Mouse (Mus musculus) c-Kit-positive CD71-positive TER-119-negative erythroid progenitor cells, embryonic 14.5 days (primary cell): ENCODE results near the gene Afg3l1.
"Not testable (repeated sequence)": the region's sequence is repeated elsewhere in the genome, so short reads cannot be mapped to it uniquely, and the experiment has no call there.

Source experiments
- DNase-seq: peaks from one replicate; pipeline ENCODE4 v3.0.0-alpha.2; 2013; ENCODE audit warnings: low read depth

Afg3l1 gene

DNA sequence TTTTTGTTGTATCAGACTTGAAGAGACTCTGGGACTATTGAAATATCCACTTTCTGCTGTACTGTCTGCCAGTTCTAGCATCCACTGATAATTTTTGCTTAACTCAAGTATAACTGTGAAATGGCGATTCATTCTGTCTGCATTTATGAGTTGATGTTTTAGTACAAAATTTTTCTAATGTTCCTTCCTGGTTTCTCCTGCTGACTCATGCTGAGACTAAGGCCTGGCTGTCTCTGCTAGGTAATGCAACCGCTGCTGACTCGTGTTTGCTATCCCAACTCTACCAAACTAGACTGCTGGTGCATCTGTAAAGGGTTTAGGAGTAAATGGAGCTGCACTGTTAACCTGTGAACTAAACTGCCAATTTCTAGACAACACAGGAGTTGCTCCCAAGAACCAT, 10.2 kb upstream of the Afg3l1 start:
- no peak for DNase-seq

GRCm38 (mm10) chr8:123472991-123473390, 4.7 kb upstream of the Afg3l1 start:
- DNase-seq, result not testable (repeated sequence)

- DNase-seq, result not testable (repeated sequence)
These were observed 3.2 kb upstream of the Afg3l1 start for GRCm38 (mm10) chr8:123474549-123474948.

DNA sequence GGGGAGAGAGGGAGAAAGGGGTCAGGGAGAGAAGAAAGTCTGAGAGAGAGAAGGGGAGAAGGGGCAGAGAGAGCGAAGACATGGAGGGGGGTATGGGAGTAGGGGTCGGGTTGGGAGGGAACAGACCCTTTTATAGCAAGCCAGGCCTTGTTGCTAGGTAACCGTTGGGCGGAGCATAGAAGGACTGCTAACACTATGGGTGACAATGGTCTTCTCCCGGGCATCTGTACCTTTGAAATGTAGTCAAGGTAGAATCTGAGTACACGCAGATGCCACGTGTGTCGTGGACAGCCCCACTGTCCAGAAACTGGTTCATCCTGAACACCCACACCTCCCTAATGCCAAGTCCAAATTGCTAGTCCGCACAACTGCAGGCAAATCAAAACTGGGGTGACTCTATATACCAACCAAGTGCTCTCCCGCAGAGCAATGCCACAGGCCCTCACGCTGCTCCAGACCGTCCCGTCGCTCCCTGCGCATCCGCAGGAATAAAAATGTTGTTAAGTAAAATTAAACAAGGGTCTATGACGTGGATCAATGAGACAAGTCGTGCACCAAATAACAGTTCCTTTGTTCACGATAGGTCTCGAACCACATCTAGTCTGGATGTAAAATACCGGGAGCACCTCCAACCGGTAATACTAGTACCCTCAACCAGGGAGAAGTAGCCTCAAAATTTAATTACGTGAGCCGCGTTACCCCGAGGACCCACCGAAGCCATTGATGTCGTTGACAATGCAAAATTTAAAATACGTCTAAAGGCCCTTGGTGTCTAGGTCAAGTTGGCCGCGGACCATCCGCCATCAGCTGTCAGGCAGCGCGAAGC, 579 bp upstream of the Afg3l1 start:
- no peak for DNase-seq

DNA sequence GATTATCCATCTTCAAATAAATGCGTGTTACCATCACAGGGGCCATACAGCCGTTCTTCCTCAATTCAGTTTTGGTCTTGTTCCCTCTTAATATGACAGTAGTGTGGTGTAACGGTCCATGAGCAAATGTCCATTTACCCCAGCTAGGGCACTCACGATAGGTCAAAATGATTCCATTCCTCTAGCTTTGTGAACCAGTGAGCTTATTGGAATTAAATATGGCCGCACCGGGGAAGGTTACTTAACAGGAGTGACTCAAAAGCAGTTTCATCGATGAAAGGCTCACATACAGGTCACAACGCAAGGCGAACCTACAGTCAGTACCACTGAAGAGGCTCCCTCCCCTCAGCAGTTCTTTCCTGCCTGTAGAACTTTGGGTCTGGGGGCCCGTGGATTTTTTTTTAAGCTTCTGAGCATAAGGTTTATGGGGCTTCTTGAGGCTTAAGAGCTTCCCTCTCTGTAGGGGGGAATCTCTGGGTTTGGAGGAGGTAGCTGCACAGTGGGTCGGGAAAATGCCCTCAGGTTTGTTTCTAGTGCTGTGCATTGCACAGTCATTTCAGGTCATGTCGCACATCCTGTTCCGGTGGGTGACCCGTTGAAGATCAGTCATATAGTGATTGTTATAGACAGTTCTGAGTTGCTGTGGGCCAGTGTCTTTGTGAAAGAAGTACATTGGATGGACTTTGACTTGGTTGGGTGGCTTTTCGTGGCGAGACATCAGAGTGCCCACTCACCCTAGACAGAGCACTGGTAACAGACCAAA, 934 bp downstream of the Afg3l1 start:
- peak; percentile 45 for DNase-seq

DNA sequence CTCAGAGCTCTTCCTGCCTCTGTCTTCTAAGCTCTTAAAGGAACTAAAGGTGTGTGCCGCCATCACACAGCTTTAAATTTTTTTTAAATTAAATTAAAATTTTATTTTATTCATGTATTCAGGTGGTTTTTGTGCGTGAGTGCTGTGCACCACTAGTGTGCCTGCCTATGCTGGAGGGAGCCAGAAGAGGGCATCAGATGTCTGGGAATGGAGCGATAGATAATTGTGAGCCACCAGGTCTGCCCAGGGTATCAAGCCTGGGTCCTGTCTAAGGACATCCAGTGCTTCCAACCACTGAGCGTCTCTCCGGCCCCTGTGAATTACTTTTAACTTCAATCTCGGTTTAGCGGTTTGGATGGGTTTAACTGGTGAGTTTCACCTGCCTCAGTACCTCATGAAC, 4.9 kb downstream of the Afg3l1 start:
- DNase-seq, result no peak

DNA sequence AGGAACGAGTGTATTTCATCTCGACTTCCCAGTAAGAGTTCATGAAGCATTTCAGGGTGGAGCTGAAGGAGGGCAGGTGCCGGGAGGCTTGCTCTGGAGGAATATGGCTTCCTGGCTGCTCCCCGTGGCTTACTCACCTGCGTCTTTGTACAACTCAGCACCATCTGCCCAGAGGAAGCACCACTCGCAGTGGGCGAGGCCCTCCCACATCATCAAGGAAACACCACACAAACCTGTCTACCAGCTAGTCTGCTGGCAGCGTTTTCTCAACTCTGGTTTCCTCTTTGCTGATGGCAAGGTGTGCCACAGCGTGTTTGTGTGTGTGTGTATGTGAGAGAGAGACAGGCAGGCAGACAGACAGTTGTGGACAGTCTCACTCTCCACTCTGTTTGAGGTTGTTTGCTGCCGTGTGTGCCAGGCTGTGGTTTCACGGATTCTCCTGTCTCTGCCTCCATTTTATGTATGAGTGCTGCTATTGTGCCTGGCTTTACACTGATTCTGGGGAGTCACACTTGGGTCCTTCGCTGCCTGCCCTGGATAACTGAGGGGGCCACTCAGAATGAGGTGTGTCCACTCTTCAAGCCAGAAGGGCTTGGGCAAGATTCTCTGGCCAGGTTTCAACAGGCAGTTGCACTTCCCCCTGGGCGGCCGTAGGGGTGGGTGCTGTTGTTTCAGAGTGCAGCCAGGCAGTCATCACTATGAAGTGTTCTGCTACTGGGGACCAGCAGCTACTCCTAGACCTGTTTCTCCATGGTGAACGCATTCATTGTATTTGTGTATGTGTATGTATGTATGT, 13.8 kb downstream of the Afg3l1 start:
- DNase-seq, result no peak

- DNase-seq, result no peak
These were observed 15.2 kb downstream of the Afg3l1 start for GRCm38 (mm10) chr8:123492898-123493297.

DNA sequence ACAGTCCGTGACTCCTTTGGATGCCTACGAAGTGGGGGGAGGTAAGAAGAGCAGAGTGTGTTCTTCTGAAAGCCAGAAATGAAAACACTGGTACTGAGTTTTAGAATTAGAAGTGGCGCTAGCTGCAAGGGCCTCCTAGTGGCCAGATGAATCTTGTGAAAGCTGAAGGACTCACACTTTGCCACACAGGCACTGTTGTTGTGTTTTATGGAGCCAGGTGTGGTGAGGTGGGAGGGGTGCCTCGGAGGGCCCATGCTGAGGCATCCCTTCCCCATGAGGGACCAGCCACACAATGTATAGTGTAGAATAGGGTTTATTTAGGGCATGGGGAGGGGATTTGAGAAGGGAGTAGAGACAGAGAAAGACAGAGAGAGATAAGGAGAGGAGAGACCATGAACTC, 20.0 kb downstream of the Afg3l1 start:
- no peak for DNase-seq

DNA sequence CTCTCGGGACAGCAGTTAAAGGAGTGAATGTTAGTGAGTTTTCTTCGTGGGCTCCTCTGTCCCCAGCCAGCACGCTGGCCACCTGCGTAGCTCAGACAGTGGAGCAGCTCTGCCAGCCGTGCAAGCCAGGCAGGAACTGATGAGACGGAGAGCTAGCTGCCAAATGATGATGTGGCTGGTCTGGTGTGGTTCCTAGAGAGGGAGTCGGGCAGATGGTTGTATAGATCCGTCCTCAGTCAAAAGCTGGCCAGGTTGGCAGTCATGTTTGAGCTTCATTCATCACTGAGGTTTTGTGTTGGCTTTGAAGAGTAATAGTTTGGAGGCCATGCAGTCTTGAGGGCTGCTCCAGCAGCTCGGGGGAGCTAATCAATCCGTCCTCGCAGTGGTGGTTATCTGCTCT, 21.3 kb downstream of the Afg3l1 start:
- DNase-seq, result peak; percentile 20

DNA sequence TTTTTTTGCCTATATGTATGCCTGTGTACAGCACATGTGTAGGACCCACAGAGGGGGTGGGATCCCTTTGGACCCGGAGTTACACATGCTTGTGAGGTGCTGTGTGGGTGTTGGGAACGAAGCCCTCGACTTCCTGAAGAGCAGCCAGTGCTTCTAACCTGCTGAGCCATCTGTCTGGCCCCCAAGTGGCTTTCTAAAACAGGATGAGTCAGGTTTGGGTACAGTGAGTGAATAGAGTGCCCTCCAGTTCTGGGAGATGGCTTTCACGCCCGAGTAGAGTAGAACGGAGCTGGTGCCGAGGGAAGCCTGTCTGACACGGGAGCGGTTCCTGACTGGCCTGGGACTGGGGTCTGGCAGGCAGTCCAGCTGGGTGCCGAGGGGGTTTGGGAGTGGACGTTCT, 21.9 kb downstream of the Afg3l1 start:
- DNase-seq, result no peak

DNA sequence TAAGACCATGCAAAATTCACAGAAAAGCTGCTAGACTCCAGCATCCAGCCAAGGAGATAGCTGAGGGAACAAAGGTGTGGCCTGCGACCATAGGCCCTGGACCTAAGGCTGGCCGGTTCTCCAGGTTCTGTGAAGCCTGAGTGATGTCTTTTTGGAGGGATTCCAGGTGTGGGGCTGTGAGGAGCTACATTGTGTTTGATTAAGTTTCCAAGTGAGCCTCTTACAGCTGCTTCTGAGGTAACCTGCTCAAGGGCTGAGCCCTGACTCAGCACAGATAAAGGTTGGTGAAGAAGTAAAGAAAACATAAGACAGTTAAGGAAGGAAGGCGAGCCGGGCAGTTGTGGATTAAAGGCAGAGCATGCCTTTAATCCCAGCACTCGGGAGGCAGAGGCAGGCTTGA, 24.5 kb downstream of the Afg3l1 start:
- DNase-seq, result no peak

DNA sequence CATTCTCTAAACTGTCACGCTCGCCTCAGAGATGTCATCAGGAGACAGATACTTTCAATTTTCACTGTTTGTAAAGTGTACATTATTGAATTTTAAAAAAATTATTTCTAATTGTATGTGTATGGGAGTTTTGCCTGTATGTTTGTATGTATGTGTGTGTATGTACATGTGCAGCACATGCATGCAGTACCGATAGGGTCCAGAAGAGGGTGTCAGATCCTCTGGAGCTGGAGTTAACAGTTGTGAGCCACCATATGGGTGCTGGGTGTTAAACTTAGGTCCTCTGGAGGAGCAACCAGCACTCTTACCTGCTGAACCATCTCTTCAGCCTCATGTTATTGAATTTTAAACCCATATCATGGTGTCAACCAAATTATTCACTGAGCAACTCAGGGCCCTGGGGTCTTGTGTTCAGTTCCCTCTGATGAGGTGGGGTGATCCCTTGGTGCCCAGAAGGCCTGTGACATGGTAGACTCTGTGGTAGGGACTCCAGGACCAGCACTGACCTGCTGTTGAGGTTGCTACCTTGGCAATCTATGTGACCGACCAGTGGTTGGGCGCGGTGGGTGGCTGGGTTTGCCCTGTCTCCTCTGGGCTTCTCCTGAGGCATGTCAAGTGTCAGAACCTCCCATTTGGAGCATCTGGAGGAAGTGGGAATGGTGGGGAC, 26.2 kb downstream of the Afg3l1 start:
- no peak for DNase-seq

- DNase-seq, result no peak
These were observed 27.0 kb downstream of the Afg3l1 start for GRCm38 (mm10) chr8:123504591-123505195.

DNA sequence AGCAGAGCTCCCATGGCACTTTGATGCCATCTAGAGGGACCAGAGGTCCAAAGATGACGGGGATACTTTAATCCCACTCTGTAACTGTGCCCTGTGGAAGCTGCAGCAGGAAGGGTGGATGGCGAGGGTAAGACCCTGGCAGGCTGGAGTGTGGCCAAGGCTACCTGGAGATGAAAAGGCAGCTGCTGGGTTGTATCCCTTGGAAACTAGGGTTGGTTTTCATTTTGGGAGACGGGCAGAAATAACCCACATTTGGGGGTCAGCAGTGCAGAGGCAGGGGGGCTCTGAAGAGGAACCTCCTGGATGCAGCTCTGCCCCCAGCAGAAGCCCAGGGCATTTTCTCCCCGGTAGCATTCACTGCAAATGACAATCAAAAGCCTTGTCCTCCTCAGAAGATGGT, 27.6 kb downstream of the Afg3l1 start:
- no peak for DNase-seq

- no peak for DNase-seq
These were observed 28.0 kb downstream of the Afg3l1 start for GRCm38 (mm10) chr8:123505695-123506094.

DNA sequence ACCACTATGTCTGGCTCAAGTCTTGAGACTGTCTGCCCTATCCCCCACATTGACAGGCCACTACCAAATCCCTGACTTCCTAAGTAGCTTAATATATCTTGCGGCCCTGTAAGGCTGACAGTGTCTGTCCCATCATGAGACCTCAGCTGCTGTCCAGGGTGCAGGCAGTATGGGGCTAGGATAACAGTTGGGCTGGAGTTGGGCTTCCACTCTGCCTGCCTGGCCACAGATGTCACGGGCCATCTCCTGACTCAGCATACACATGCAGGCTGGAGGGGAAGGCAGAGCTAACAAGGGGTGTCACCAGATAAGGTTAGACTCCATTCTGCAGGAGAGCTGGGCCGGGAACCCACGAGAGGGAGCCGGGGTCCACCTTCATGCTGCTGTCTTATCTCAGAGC, 29.4 kb downstream of the Afg3l1 start:
- DNase-seq, result no peak

- DNase-seq, result no peak
These were observed 33.1 kb downstream of the Afg3l1 start for GRCm38 (mm10) chr8:123510819-123511218.

DNA sequence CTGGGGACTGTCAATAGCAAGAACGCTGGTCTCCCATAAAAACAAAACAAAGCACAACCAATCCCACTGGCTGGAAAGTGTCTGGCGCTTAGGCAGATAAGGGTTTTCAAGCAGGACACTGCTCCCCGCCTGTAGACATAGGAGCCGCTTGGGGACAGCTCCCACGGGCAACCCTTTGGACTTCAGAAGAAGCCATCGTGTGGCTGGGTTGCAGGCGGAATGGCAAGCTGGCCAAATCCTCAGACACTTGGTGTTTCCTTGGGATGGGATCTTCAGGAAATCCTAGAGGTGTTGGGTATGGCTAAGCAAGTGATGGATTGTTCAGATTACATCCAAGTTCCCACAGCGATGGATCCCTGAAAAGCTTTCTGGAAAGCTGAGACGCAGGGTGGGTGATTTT, 36.4 kb downstream of the Afg3l1 start:
- no peak for DNase-seq

GRCm38 (mm10) chr8:123514781-123515539, 37.3 kb downstream of the Afg3l1 start, which contains the start of gene Dbndd1:
TSS of gene Dbndd1 (minus strand) at chr8:123515463.
- no peak for DNase-seq

DNA sequence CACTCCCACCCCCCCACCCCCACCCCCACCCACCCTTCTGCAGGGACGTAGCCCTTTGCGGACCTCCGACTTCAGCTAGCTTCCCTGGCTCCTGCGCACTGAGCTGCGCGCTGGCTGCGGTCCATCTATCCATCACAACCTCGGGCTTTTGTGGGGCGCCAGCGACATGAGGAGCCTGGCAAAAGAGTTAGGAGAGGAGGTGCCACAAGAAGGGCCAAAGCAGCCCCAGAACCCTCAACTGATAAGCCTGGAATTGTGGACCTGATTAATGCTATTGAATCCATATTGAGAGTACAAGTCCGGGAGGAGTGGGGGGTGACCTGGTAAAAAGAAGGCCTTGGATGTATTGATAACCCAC, 37.8 kb downstream of the Afg3l1 start:
- DNase-seq, result no peak
